Mouse (Mus musculus) liver, embryonic 11.5 days (tissue): Measurements from ENCODE around the gene Hmgcs2. TPM values are rescaled to one million over a fixed set of nuclear protein-coding genes. Genes with fewer than 3 reads are reported as not detected.

Experiments
- ATAC-seq: fragments of 200-750 bp; cut with Nextera tagmentation; replicated peaks from 2 replicates; pipeline ENCODE4 v1.8.0; 2017; ENCODE audit warnings: moderate number of reproducible peaks, mild to moderate bottlenecking, moderate TSS enrichment, moderate library complexity; ENCODE audit not compliant: low FRiP score
- DNase-seq: peaks from one replicate; pipeline ENCODE4 v3.0.0-alpha.2; 2017; ENCODE audit warnings: low spot score
- H3K27ac ChIP-seq: fragments of 300-500 bp; sonication (generic); 2 replicates; pipeline ENCODE4 v1.5.1; 2014; ENCODE audit warnings: mild to moderate bottlenecking, low read depth, low read length, control low read depth
- H3K27me3 ChIP-seq: fragments of 300-500 bp; sonication (generic); replicated peaks from 2 replicates; pipeline ENCODE4 v1.6.1; 2014; ENCODE audit warnings: low read length, mixed read lengths; ENCODE audit not compliant: control insufficient read depth, insufficient read depth
- H3K36me3 ChIP-seq: fragments of 300-500 bp; sonication (generic); 2 replicates; pipeline ENCODE4 v1.6.1; 2014; ENCODE audit warnings: mild to moderate bottlenecking, low read length, moderate library complexity, mixed read lengths; ENCODE audit not compliant: control insufficient read depth, insufficient read depth
- H3K4me1 ChIP-seq: fragments of 300-500 bp; sonication (generic); replicated peaks from 2 replicates; pipeline ENCODE4 v1.6.1; 2014; ENCODE audit warnings: low read length, mixed read lengths; ENCODE audit not compliant: control insufficient read depth, insufficient read depth
- H3K4me2 ChIP-seq: fragments of 300-500 bp; sonication (generic); 2 replicates; pipeline ENCODE4 v1.6.1; 2014; ENCODE audit warnings: mild to moderate bottlenecking, control low read depth, moderate library complexity
- H3K4me3 ChIP-seq: fragments of 300-500 bp; sonication (generic); 2 replicates; pipeline ENCODE4 v1.5.1; 2014; ENCODE audit warnings: low read depth, low read length, control low read depth
- H3K9ac ChIP-seq: fragments of 300-500 bp; sonication (generic); 2 replicates; pipeline ENCODE4 v1.6.1; 2014; ENCODE audit warnings: low read depth, low read length, control low read depth
- H3K9me3 ChIP-seq: fragments of 300-500 bp; sonication (generic); 2 replicates; pipeline ENCODE4 v1.6.1; 2016; ENCODE audit warnings: low read length, inconsistent platforms, mixed read lengths; ENCODE audit not compliant: control insufficient read depth
- WGBS: fragments of 180-500 bp; shearing (Covaris S2); extraction: QIAGEN DNeasy Blood & Tissue Kit; methylation state at CpG from one replicate; pipeline ENCODE4 v1.1.7; 2014; 5-methylcytosine and 5-hydroxymethylcytosine counted together
- polyA plus RNA-seq: library from polyadenylated mRNA; unstranded; fragments of >200 nt; fragmentation: Nextera tagmentation; extraction: Ambion mirVana; gene quantifications from 2 replicates; pipeline ENCODE4 v1.2.1, GENCODE M21; 2014

Gene Hmgcs2
- polyA plus RNA-seq = 29.9 and 32.9 TPM in 2 replicates

- Histone ChIP-seq H3K9ac (no peak within 1 kb of the TSS), H3K27ac (no peak within 1 kb of the TSS)
- WGBS = 52% methylated on average over 14 of the region's 14 CpGs
Observed at GRCm38 (mm10) chr3:98280204-98280932, at the start of gene Hmgcs2. Hmgcs2 (plus strand) TSS chr3:98280435.

GRCm38 (mm10) chr3:98233504-98233903, 46.7 kb upstream of the Hmgcs2 start:
- Histone ChIP-seq H3K27ac (no peak overlapping the region), H3K9ac (no peak overlapping the region), H3K36me3 (no peaks in the 10 kb centered on the region), H3K4me2 (no peak overlapping the region), H3K27me3 (no peaks in the 10 kb centered on the region), H3K4me1 (0 out of 2 replicates have a peak, but pooled peaks cover 2% of the 10 kb centered on the region), H3K4me3 (no peak overlapping the region), H3K9me3 (no peaks in the 10 kb centered on the region)
- DNase-seq (no peak), ATAC-seq (no peak)

More at GRCm38 (mm10) chr3:98280204-98280932, at the start of gene Hmgcs2:
- Histone ChIP-seq H3K9me3 (no peaks in the 10 kb centered on the region), H3K27me3 (no peaks in the 10 kb centered on the region), H3K4me3 (peak within 1 kb of the TSS; percentile 7; the same call in 1 of the 2 replicates), H3K4me2 (peak within 1 kb of the TSS; percentile 47), H3K36me3 (no peaks in the 10 kb centered on the region), H3K4me1 (peaks cover 12% of the 10 kb centered on the region)
- DNase-seq (peak; percentile 40), ATAC-seq (peak; percentile 65)

DNA sequence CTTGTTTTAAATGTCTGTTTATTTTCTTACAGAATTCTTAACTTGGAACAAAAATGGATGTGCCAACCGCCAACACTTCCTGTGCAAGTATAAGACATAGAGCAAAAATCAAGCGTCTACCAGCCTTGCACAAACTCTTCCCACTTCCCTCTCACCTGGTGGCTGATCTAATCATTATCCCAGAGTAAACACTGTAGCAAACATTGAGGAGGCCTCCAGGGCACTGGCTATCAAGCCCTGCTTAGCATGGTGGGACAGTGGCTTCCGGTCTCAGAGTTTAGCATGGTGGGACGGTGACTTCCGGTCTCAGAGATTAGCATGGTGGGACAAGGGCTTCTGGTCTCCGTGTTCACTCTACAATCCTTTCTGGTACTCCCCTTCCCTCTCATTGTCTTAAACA, 44.0 kb upstream of the Hmgcs2 start:
- Histone ChIP-seq H3K9me3 (no peaks in the 10 kb centered on the region), H3K4me1 (0 out of 2 replicates have a peak, but pooled peaks cover 2% of the 10 kb centered on the region), H3K9ac (no peak overlapping the region), H3K27ac (no peak overlapping the region), H3K36me3 (no peaks in the 10 kb centered on the region), H3K27me3 (no peaks in the 10 kb centered on the region), H3K4me2 (no peak overlapping the region), H3K4me3 (no peak overlapping the region)
- ATAC-seq = no peak
- WGBS = 69% methylated on average over 6 of the region's 6 CpGs
- DNase-seq = no peak

DNA sequence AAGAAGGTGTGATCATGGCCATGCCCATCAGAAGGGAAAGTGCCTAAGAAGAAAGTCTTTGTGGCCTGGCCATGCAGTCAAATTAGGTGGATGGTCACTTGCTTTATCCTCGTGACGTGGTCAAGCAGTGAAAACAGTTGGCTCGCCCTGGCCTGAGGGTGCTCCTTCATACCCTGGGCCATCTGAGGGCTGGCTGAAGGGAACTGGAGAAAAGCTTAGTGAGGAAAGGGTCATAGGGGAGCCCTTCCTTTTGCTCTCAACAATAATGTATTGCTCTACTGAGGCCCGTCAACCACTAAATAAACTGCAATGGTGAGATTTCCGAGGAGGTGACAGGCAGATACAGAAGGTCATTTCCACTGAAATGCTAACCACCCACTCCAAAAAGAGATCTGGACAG, 43.0 kb upstream of the Hmgcs2 start:
- no peak for DNase-seq
- no peak for ATAC-seq
- H3K9me3 ChIP-seq = no peaks in the 10 kb centered on the region
- no peak overlapping the region for H3K4me2 ChIP-seq
- no peak overlapping the region for H3K9ac ChIP-seq
- H3K4me1 ChIP-seq = 0 out of 2 replicates have a peak, but pooled peaks cover 4% of the 10 kb centered on the region
- H3K36me3 ChIP-seq = no peaks in the 10 kb centered on the region
- 77% methylated on average over 5 of the region's 5 CpGs for WGBS
- no peak overlapping the region for H3K27ac ChIP-seq
- H3K4me3 ChIP-seq = no peak overlapping the region
- no peaks in the 10 kb centered on the region for H3K27me3 ChIP-seq

GRCm38 (mm10) chr3:98238150-98238549, 42.1 kb upstream of the Hmgcs2 start:
- Histone ChIP-seq H3K27ac (no peak overlapping the region), H3K27me3 (no peaks in the 10 kb centered on the region), H3K4me1 (0 out of 2 replicates have a peak, but pooled peaks cover 4% of the 10 kb centered on the region), H3K36me3 (no peaks in the 10 kb centered on the region), H3K4me3 (no peak overlapping the region), H3K9me3 (no peaks in the 10 kb centered on the region), H3K4me2 (no peak overlapping the region), H3K9ac (no peak overlapping the region)
- 78% methylated on average over 3 of the region's 3 CpGs for WGBS
- DNase-seq = no peak
- no peak for ATAC-seq

- Histone ChIP-seq H3K27me3 (no peaks in the 10 kb centered on the region), H3K4me3 (no peak overlapping the region), H3K36me3 (no peaks in the 10 kb centered on the region), H3K9me3 (no peaks in the 10 kb centered on the region), H3K4me1 (peaks cover 14% of the 10 kb centered on the region; the same call in 1 of the 2 replicates), H3K9ac (no peak overlapping the region), H3K4me2 (no peak overlapping the region), H3K27ac (no peak overlapping the region; the same call in 1 of the 2 replicates)
- ATAC-seq (no peak), DNase-seq (no peak)
- 81% methylated on average over 3 of the region's 3 CpGs for WGBS
Observed at GRCm38 (mm10) chr3:98242051-98242450, 38.2 kb upstream of the Hmgcs2 start.

- H3K36me3 ChIP-seq = no peaks in the 10 kb centered on the region
- H3K9me3 ChIP-seq = no peaks in the 10 kb centered on the region
- H3K9ac ChIP-seq = no peak overlapping the region
- ATAC-seq (no peak), DNase-seq (no peak)
- H3K4me3 ChIP-seq = no peak overlapping the region
- H3K4me1 ChIP-seq = peaks cover 14% of the 10 kb centered on the region; the same call in 1 of the 2 replicates
- H3K4me2 ChIP-seq = no peak overlapping the region
- no peaks in the 10 kb centered on the region for H3K27me3 ChIP-seq
- no peak overlapping the region; the same call in 1 of the 2 replicates for H3K27ac ChIP-seq
- WGBS = 72% methylated on average over 8 of the region's 8 CpGs
Observed at GRCm38 (mm10) chr3:98242458-98243037, 37.7 kb upstream of the Hmgcs2 start.

- H3K9ac ChIP-seq = no peak overlapping the region
- 29% methylated on average over 8 of the region's 8 CpGs for WGBS
- H3K27ac ChIP-seq = peak overlapping the region; percentile 4; the same call in 1 of the 2 replicates
- no peaks in the 10 kb centered on the region for H3K9me3 ChIP-seq
- peaks cover 14% of the 10 kb centered on the region; the same call in 1 of the 2 replicates for H3K4me1 ChIP-seq
- H3K4me2 ChIP-seq = peak overlapping the region; percentile 1; the same call in 1 of the 2 replicates
- H3K36me3 ChIP-seq = no peaks in the 10 kb centered on the region
- DNase-seq (no peak), ATAC-seq (no peak)
- H3K4me3 ChIP-seq = no peak overlapping the region
- no peaks in the 10 kb centered on the region for H3K27me3 ChIP-seq
Observed at GRCm38 (mm10) chr3:98245892-98246291, 34.3 kb upstream of the Hmgcs2 start.
